Mouse (Mus musculus) embryonic facial prominence, embryonic 15.5 days (tissue): ENCODE data around the gene Slc9a8. TPM values are rescaled to one million over a fixed set of nuclear protein-coding genes. Genes with fewer than 3 reads are reported as not detected.

Experiments used
- ATAC-seq: fragments of 200-750 bp; cut with Nextera tagmentation; 2 replicates; pipeline ENCODE4 v1.8.0; 2017; ENCODE audit warnings: low read depth, moderate TSS enrichment; ENCODE audit not compliant: insufficient number of reproducible peaks, low FRiP score, low TSS enrichment
- H3K27ac ChIP-seq: fragments of 300-500 bp; sonication (generic); replicated peaks from 2 replicates; pipeline ENCODE4 v1.5.1; 2015; ENCODE audit warnings: mild to moderate bottlenecking, inconsistent platforms
- H3K27me3 ChIP-seq: fragments of 300-500 bp; sonication (generic); 2 replicates; pipeline ENCODE4 v1.6.1; 2015; ENCODE audit warnings: inconsistent platforms
- H3K36me3 ChIP-seq: fragments of 300-500 bp; sonication (generic); 2 replicates; pipeline ENCODE4 v1.6.1; 2015; ENCODE audit warnings: mild to moderate bottlenecking, inconsistent platforms
- H3K4me1 ChIP-seq: fragments of 300-500 bp; sonication (generic); 2 replicates; pipeline ENCODE4 v1.6.1; 2015; ENCODE audit warnings: inconsistent platforms
- H3K4me2 ChIP-seq: fragments of 300-500 bp; sonication (generic); replicated peaks from 2 replicates; pipeline ENCODE4 v1.6.1; 2015; ENCODE audit warnings: mild to moderate bottlenecking, inconsistent platforms
- H3K4me3 ChIP-seq: fragments of 300-500 bp; sonication (generic); replicated peaks from 2 replicates; pipeline ENCODE4 v1.5.1; 2015; ENCODE audit warnings: mild to moderate bottlenecking, inconsistent platforms
- H3K9ac ChIP-seq: fragments of 300-500 bp; sonication (generic); 2 replicates; pipeline ENCODE4 v1.6.1; 2015; ENCODE audit warnings: inconsistent platforms
- H3K9me3 ChIP-seq: fragments of 300-500 bp; sonication (generic); replicated peaks from 2 replicates; pipeline ENCODE4 v1.6.1; 2016; ENCODE audit warnings: inconsistent platforms
- WGBS: fragments of 180-500 bp; shearing (Covaris S2); methylation state at CpG from one replicate; pipeline ENCODE4 v1.1.7; 2015; 5-methylcytosine and 5-hydroxymethylcytosine counted together
- polyA plus RNA-seq: library from polyadenylated mRNA; unstranded; fragments of >200 nt; fragmentation: Nextera tagmentation; extraction: Ambion mirVana; gene quantifications from 2 replicates; pipeline ENCODE4 v1.2.1, GENCODE M21; 2015

The Slc9a8 gene
- polyA plus RNA-seq, 1 experiment from 2014 or later: 20.5 TPM

GRCm38 (mm10) chr2:167497272-167497671 lies 75.8 kb downstream of the Slc9a8 start:
- Histone ChIP-seq H3K27ac (no peak overlapping the region), H3K4me2 (no peak overlapping the region), H3K4me3 (no peak overlapping the region), H3K9ac (no peak overlapping the region), H3K27me3 (no peaks in the 10 kb centered on the region), H3K36me3 (no peaks in the 10 kb centered on the region), H3K4me1 (peaks cover 7% of the 10 kb centered on the region; the same call in 1 of the 2 replicates), H3K9me3 (no peaks in the 10 kb centered on the region)
- 77% methylated on average over 5 of the region's 5 CpGs for WGBS
- no peak for ATAC-seq

- peaks cover 27% of the 10 kb centered on the region for H3K4me1 ChIP-seq
- peak overlapping the region; percentile 98 for H3K4me3 ChIP-seq
- H3K9me3 ChIP-seq: no peaks in the 10 kb centered on the region
- peaks cover 13% of the 10 kb centered on the region for H3K36me3 ChIP-seq
- H3K27ac ChIP-seq: 0 out of 2 replicates have a peak overlapping the region, but pooled peaks have one; percentile 18
- ATAC-seq: no peak
- no peaks in the 10 kb centered on the region for H3K27me3 ChIP-seq
- peak overlapping the region; percentile 89 for H3K4me2 ChIP-seq
- H3K9ac ChIP-seq: no peak overlapping the region
- 50% methylated on average over 13 of the region's 13 CpGs for WGBS
These were observed 81.2 kb downstream of the Slc9a8 start for GRCm38 (mm10) chr2:167502554-167503252.

- Histone ChIP-seq H3K9ac (peak overlapping the region; percentile 82), H3K27ac (peak overlapping the region; percentile 83), H3K27me3 (no peaks in the 10 kb centered on the region), H3K9me3 (no peaks in the 10 kb centered on the region), H3K4me2 (peak overlapping the region; percentile 89), H3K4me3 (peak overlapping the region; percentile 98), H3K36me3 (peaks cover 19% of the 10 kb centered on the region), H3K4me1 (peaks cover 27% of the 10 kb centered on the region)
- ATAC-seq: peak; percentile 91
- under 1% methylated on average over 79 of the region's 85 CpGs for WGBS
These were observed 81.9 kb downstream of the Slc9a8 start for GRCm38 (mm10) chr2:167503253-167503895.

DNA sequence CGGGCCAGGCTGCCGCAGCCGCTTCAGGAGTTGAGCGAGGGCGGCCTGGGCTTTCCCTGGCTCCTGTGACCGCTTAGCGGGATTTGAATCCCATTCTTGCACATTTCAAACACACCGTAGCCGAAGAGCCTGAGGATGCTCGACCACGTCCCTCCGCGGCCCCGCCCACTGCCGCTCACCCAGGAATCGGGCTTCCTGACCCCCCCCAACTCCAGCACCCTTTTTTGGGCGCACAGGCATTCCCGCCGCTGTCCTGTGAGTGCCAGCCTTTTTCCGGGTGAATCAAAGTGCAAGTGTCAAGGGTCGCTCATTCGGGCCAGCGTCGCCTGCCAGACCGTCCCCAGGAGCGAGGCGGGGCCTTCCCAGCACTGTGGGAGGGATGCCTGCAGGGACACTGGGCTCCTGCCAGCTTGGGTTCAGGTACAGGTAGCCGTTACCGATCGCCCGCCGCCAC lies 82.4 kb downstream of the Slc9a8 start:
- Histone ChIP-seq H3K27ac (peak overlapping the region; percentile 83), H3K36me3 (peaks cover 24% of the 10 kb centered on the region), H3K4me3 (peak overlapping the region; percentile 98), H3K4me2 (peak overlapping the region; percentile 89), H3K4me1 (peaks cover 27% of the 10 kb centered on the region), H3K9ac (peak overlapping the region; percentile 82), H3K9me3 (no peaks in the 10 kb centered on the region), H3K27me3 (no peaks in the 10 kb centered on the region)
- ATAC-seq: no peak
- WGBS: under 1% methylated on average over 32 of the region's 32 CpGs

- H3K9me3 ChIP-seq: no peaks in the 10 kb centered on the region
- H3K4me3 ChIP-seq: peak overlapping the region; percentile 98
- no peaks in the 10 kb centered on the region for H3K27me3 ChIP-seq
- H3K27ac ChIP-seq: no peak overlapping the region
- H3K36me3 ChIP-seq: peaks cover 34% of the 10 kb centered on the region
- ATAC-seq: no peak
- H3K4me1 ChIP-seq: peaks cover 27% of the 10 kb centered on the region
- H3K4me2 ChIP-seq: peak overlapping the region; percentile 89; the same call in 1 of the 2 replicates
- WGBS: 70% methylated on average over 3 of the region's 3 CpGs
- H3K9ac ChIP-seq: no peak overlapping the region
These were observed 83.6 kb downstream of the Slc9a8 start for GRCm38 (mm10) chr2:167505127-167505526.

DNA sequence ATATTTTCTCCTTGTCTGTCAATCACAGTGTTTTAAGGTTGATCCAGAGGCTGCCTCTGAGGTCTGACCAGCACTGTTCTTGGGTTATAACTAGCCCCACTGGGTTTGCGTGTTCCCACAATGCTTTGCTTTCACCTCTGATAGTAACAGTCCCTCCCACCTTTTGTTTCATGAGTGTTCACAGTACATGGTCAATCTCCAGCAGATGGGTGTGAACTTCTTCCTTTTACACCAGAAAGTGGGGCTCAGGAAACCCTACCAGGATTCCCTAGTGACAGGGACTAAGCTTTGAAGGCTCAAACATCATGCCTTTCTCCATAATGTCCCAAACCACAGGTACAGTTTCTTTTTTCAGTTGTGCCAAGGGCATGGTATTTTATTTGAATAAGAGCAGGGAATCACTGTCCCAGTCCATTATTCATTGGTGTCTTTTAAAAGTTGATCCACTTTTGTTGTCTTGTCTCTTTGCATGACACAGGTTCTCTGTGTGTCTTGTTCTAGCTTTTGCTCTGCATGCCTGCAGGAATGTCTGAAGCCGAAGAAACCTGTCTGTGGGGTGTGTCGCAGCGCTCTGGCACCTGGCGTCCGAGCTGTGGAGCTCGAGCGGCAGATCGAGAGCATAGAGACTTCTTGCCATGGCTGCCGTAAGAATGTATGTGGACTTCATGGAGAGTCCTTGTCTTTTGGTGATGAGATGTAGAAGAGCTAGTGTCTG lies 85.2 kb downstream of the Slc9a8 start:
- Histone ChIP-seq H3K4me1 (peaks cover 27% of the 10 kb centered on the region), H3K4me3 (no peak overlapping the region), H3K36me3 (peaks cover 48% of the 10 kb centered on the region), H3K27ac (no peak overlapping the region), H3K9me3 (no peaks in the 10 kb centered on the region), H3K27me3 (no peaks in the 10 kb centered on the region), H3K9ac (no peak overlapping the region), H3K4me2 (no peak overlapping the region)
- WGBS: 85% methylated on average over 10 of the region's 10 CpGs
- ATAC-seq: no peak

DNA sequence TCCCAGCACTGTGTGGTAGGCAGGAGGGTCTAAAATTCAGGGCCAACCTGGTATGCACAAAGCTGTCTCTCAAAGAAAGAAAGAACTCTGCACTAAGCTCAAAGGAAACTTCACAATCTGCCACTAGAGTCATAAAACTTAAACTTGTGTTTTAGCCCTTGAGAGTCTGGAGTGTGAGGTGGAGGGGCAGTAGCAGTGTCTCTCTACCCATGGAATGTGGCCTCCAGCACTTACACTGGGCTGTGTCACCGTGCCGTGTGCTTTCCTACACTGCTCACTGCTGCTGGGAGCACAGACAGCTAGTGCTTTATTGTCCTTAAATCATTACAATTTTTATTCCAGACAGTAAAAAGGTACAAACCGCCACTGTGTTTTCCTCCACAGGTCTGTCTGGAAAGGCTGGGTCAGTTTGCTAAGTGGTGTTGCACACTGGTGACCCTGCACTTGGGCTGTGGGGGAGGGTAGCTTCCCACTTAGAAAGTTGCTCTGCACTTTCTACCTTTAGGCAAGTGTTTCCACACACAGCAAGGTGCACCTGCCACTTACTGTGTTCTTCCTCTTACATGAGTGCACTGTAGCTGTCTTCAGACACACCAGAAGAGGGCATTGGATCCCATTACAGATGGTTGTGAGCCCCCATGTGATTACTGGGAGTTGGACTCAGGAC lies 86.3 kb downstream of the Slc9a8 start:
- Histone ChIP-seq H3K4me3 (no peak overlapping the region), H3K9ac (no peak overlapping the region), H3K27ac (no peak overlapping the region), H3K4me1 (peaks cover 27% of the 10 kb centered on the region), H3K4me2 (no peak overlapping the region), H3K9me3 (no peaks in the 10 kb centered on the region), H3K36me3 (peaks cover 59% of the 10 kb centered on the region), H3K27me3 (no peaks in the 10 kb centered on the region)
- WGBS: 93% methylated on average over 3 of the region's 3 CpGs
- ATAC-seq: no peak

GRCm38 (mm10) chr2:167508569-167508968 lies 87.1 kb downstream of the Slc9a8 start:
- Histone ChIP-seq H3K9ac (no peak overlapping the region), H3K4me2 (no peak overlapping the region), H3K4me1 (peaks cover 27% of the 10 kb centered on the region), H3K36me3 (peaks cover 66% of the 10 kb centered on the region), H3K27me3 (no peaks in the 10 kb centered on the region), H3K4me3 (no peak overlapping the region), H3K9me3 (no peaks in the 10 kb centered on the region), H3K27ac (no peak overlapping the region)
- WGBS: 93% methylated on average over 4 of the region's 4 CpGs
- ATAC-seq: no peak

DNA sequence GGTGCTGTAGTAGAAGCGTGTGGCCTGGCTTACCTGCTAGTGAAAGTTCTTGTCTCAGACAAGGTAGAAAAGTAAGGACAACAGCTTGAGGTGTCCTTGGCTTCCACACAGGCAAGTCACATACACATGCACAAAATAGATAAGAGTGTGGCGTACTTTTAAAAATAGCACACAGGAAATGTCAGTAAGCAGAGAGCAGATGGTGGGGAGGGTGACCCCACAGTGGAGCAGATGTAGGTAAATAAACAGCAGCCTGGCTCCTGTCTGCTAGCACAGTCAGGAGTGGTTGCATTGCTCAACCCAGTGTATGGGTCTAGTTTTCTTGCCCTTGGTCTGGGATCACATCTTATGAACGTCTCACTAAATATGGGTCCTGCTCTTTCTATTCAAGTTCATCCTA lies 89.0 kb downstream of the Slc9a8 start:
- 84% methylated on average over 3 of the region's 3 CpGs for WGBS
- H3K9ac ChIP-seq: no peak overlapping the region
- peaks cover 85% of the 10 kb centered on the region for H3K36me3 ChIP-seq

DNA sequence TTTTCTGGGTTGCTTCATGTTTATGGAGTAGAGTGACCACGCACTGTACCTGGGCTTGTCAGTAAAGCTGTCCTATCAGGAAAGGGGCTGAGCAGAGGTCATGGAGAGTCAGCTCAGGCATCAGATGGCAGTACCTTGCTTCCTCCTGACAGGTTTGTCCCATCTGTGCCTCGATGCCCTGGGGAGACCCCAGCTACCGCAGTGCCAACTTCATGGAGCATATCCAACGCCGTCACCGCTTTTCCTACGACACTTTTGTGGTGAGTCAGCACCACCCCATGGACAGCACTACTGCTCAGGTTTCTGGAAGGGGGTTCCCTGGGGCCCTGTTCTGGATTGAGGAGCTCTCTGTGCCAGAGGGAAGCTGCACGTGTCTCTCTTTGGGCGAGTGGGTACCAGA lies 90.9 kb downstream of the Slc9a8 start:
- WGBS: 93% methylated on average over 9 of the region's 9 CpGs
- Histone ChIP-seq H3K4me3 (no peak overlapping the region), H3K9ac (no peak overlapping the region), H3K27me3 (no peaks in the 10 kb centered on the region), H3K36me3 (peaks cover 95% of the 10 kb centered on the region), H3K27ac (no peak overlapping the region), H3K4me2 (no peak overlapping the region), H3K9me3 (no peaks in the 10 kb centered on the region), H3K4me1 (no peaks in the 10 kb centered on the region)
- ATAC-seq: no peak

More for the DNA sequence above, 89.0 kb downstream of the Slc9a8 start:
- Histone ChIP-seq H3K27ac (no peak overlapping the region), H3K4me2 (no peak overlapping the region), H3K4me1 (peaks cover 11% of the 10 kb centered on the region), H3K27me3 (no peaks in the 10 kb centered on the region), H3K9me3 (no peaks in the 10 kb centered on the region), H3K4me3 (no peak overlapping the region)
- no peak for ATAC-seq

DNA sequence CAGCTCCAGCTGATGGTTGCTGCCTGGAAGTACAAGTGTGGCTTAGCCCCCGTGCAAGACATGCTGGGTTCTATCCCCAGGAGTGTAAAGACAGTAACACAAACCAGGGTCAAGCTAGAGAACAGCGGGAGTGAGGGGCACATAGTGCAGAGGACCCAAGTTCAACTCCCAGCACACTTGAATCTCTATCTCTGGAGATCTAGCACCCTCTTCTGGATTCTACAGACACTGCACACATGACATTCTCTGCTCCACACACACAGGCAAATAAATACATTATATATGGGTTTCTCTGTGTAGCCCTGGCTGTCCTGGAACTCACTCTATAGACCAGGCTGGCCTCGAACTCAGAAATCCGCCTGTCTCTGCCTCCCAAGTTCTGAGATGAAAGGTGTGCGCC lies 91.5 kb downstream of the Slc9a8 start:
- Histone ChIP-seq H3K9me3 (no peaks in the 10 kb centered on the region), H3K27me3 (no peaks in the 10 kb centered on the region), H3K36me3 (peaks cover 95% of the 10 kb centered on the region), H3K27ac (no peak overlapping the region), H3K4me1 (no peaks in the 10 kb centered on the region), H3K9ac (no peak overlapping the region), H3K4me2 (no peak overlapping the region), H3K4me3 (no peak overlapping the region)
- no peak for ATAC-seq
- 89% methylated on average over 5 of the region's 5 CpGs for WGBS
